Mouse (Mus musculus) myocyte (in vitro differentiated cells): ENCODE measurements around the gene Gm7257. TPM values are rescaled to one million over a fixed set of nuclear protein-coding genes. Genes with fewer than 3 reads are reported as not detected.

ENCODE experiments used
- H3K27me3 ChIP-seq: one replicate; pipeline ENCODE4 v1.6.1; 2011; ENCODE audit not compliant: control insufficient read depth, insufficient read depth, insufficient read length
- H3K36me3 ChIP-seq: one replicate; pipeline ENCODE4 v1.6.1; 2011; ENCODE audit not compliant: control insufficient read depth, insufficient read depth
- H3K4me2 ChIP-seq: one replicate; pipeline ENCODE4 v1.6.1; 2011; ENCODE audit warnings: low read depth, control low read depth
- H3K4me3 ChIP-seq: one replicate; pipeline ENCODE4 v1.5.1; 2011; ENCODE audit warnings: mild to moderate bottlenecking, control low read depth, moderate library complexity
- H3K79me2 ChIP-seq: one replicate; pipeline ENCODE4 v1.6.1; 2011; ENCODE audit not compliant: control insufficient read depth, insufficient read depth
- H3ac ChIP-seq: one replicate; pipeline ENCODE4 v1.6.1; 2011; ENCODE audit not compliant: control insufficient read depth, insufficient read length
- CEBPB ChIP-seq: IDR thresholded peaks from 2 replicates; pipeline ENCODE4 v1.6.1; 2011; ENCODE audit warnings: mild to moderate bottlenecking, moderate library complexity; ENCODE audit not compliant: poor library complexity, insufficient read depth, severe bottlenecking
- E2F4 ChIP-seq: IDR thresholded peaks from one replicate; pipeline ENCODE4 v1.6.1; 2011; ENCODE audit warnings: mild to moderate bottlenecking, control low read depth, moderate library complexity; ENCODE audit not compliant: insufficient read depth
- MAX ChIP-seq: IDR thresholded peaks from one replicate; pipeline ENCODE4 v1.6.1; 2011; ENCODE audit warnings: low read depth, mild to moderate bottlenecking, control low read depth
- MYOD1 ChIP-seq, 3 experiments: IDR thresholded peaks; one replicate each; pipeline ENCODE4 v1.6.1; 2011; ENCODE audit warnings: control low read depth in 2 of 3, low read depth in 2 of 3, mild to moderate bottlenecking in 2 of 3, moderate library complexity in 1 of 3; ENCODE audit not compliant: insufficient read length in 2 of 3, control insufficient read depth in 1 of 3
- MYOG ChIP-seq, 3 experiments: IDR thresholded peaks; one replicate each; pipeline ENCODE4 v1.6.1; 2011; ENCODE audit warnings: control low read depth in 2 of 3, low read depth in 2 of 3, mild to moderate bottlenecking in 2 of 3; ENCODE audit not compliant: insufficient read length in 2 of 3, control insufficient read depth in 1 of 3, insufficient read depth in 1 of 3
- POLR2A ChIP-seq: IDR thresholded peaks from one replicate; pipeline ENCODE4 v1.6.1; 2011; ENCODE audit warnings: low read depth, mild to moderate bottlenecking, control low read depth, moderate library complexity; ENCODE audit not compliant: insufficient read length
- POLR2AphosphoS2 ChIP-seq: IDR thresholded peaks from one replicate; pipeline ENCODE4 v1.6.1; 2011; ENCODE audit warnings: low read depth, control low read depth; ENCODE audit not compliant: insufficient read length
- REST ChIP-seq: IDR thresholded peaks from one replicate; pipeline ENCODE4 v1.6.1; 2011; ENCODE audit warnings: mild to moderate bottlenecking, control low read depth, moderate library complexity; ENCODE audit not compliant: insufficient read depth, insufficient read length
- SRF ChIP-seq: IDR thresholded peaks from one replicate; pipeline ENCODE4 v1.6.1; 2011; ENCODE audit warnings: low read depth; ENCODE audit not compliant: control insufficient read depth, insufficient read length
- TCF12 ChIP-seq: IDR thresholded peaks from one replicate; pipeline ENCODE4 v1.6.1; 2011; ENCODE audit warnings: mild to moderate bottlenecking, control low read depth; ENCODE audit not compliant: poor library complexity, insufficient read depth, severe bottlenecking
- TCF3 ChIP-seq: IDR thresholded peaks from one replicate; pipeline ENCODE4 v1.6.1; 2011; ENCODE audit warnings: low read depth, control low read depth; ENCODE audit not compliant: insufficient read length
- USF1 ChIP-seq: IDR thresholded peaks from one replicate; pipeline ENCODE4 v1.6.1; 2011; ENCODE audit warnings: low read depth, mild to moderate bottlenecking, control low read depth, moderate library complexity
- polyA plus RNA-seq: library from polyadenylated mRNA; unstranded; fragments of >200 nt; fragmentation: generic; extraction: Trizol; gene quantifications from one replicate; pipeline ENCODE4 v1.2.1, GENCODE M21; 2012; ENCODE audit warnings: missing spikeins

Gene Gm7257
- polyA plus RNA-seq = not detected

GRCm38 (mm10) chr9:36431584-36431983 lies at the start of gene Gm7257:
Gene Gm7257 (plus strand): TSS chr9:36431884.
- Histone ChIP-seq H3K27me3 (no peaks in the 10 kb centered on the region), H3ac (no peak within 1 kb of the TSS), H3K36me3 (no peaks in the 10 kb centered on the region), H3K4me3 (no peak within 1 kb of the TSS), H3K79me2 (no peaks in the 10 kb centered on the region), H3K4me2 (no peak within 1 kb of the TSS)
- TF ChIP-seq TCF3 = no peak
- TF ChIP-seq MAX = no peak
- no peak for TF ChIP-seq POLR2A
- TF ChIP-seq SRF = no peak
- TF ChIP-seq POLR2AphosphoS2 = no peak
- TF ChIP-seq USF1 = no peak
- TF ChIP-seq CEBPB = no peak
- TF ChIP-seq MYOD1 (IDR thresholded peaks at IDR 0.05; ENCODE audit: control insufficient read depth in 1 of 3, insufficient read length in 2 of 3, low read depth in 2 of 3) = no peak
- TF ChIP-seq TCF12 = no peak
- no peak for TF ChIP-seq E2F4
- TF ChIP-seq REST = no peak
- no peak for TF ChIP-seq MYOG (IDR thresholded peaks at IDR 0.05; ENCODE audit: control insufficient read depth in 1 of 3, insufficient read depth in 1 of 3, insufficient read length in 2 of 3, low read depth in 2 of 3)

GRCm38 (mm10) chr9:36402991-36403390 lies 28.7 kb upstream of the Gm7257 start:
- no peak overlapping the region for H3K4me3 ChIP-seq
- no peak overlapping the region for H3ac ChIP-seq
- H3K36me3 ChIP-seq = no peaks in the 10 kb centered on the region
- TF ChIP-seq SRF = no peak
- TF ChIP-seq TCF3 = no peak
- no peak for TF ChIP-seq MAX
- TF ChIP-seq TCF12 = no peak
- no peak for TF ChIP-seq E2F4
- TF ChIP-seq POLR2AphosphoS2 = no peak
- no peaks in the 10 kb centered on the region for H3K27me3 ChIP-seq
- no peaks in the 10 kb centered on the region for H3K79me2 ChIP-seq
- H3K4me2 ChIP-seq = no peak overlapping the region

- Histone ChIP-seq H3K79me2 (no peaks in the 10 kb centered on the region), H3K4me3 (no peak overlapping the region)
- TF ChIP-seq POLR2AphosphoS2 (no peak), TCF12 (no peak), TCF3 (no peak), MYOD1 (IDR thresholded peaks at IDR 0.05; ENCODE audit: control insufficient read depth in 1 of 3, insufficient read length in 2 of 3, low read depth in 2 of 3) (no peak), REST (no peak), USF1 (no peak), MAX (no peak), SRF (no peak), E2F4 (no peak), POLR2A (no peak), MYOG (IDR thresholded peaks at IDR 0.05; ENCODE audit: control insufficient read depth in 1 of 3, insufficient read depth in 1 of 3, insufficient read length in 2 of 3, low read depth in 2 of 3) (no peak), CEBPB (no peak)
Measured at GRCm38 (mm10) chr9:36435051-36435764, 3.5 kb downstream of the Gm7257 start.

GRCm38 (mm10) chr9:36475338-36475737 lies 43.7 kb downstream of the Gm7257 start, which contains the start of gene Gm9513:
Gene Gm9513 (plus strand): TSS chr9:36475638.
- H3K27me3 ChIP-seq = no peaks in the 10 kb centered on the region
- TF ChIP-seq SRF (no peak), E2F4 (no peak), MYOD1 (IDR thresholded peaks at IDR 0.05; ENCODE audit: control insufficient read depth in 1 of 3, insufficient read length in 2 of 3, low read depth in 2 of 3) (no peak), POLR2AphosphoS2 (no peak), MYOG (IDR thresholded peaks at IDR 0.05; ENCODE audit: control insufficient read depth in 1 of 3, insufficient read depth in 1 of 3, insufficient read length in 2 of 3, low read depth in 2 of 3) (no peak), USF1 (no peak), POLR2A (no peak), CEBPB (no peak), MAX (no peak), TCF3 (no peak), TCF12 (no peak), REST (no peak)
- H3K4me3 ChIP-seq = no peak within 1 kb of the TSS
- no peaks in the 10 kb centered on the region for H3K36me3 ChIP-seq
- H3ac ChIP-seq = no peak within 1 kb of the TSS
- no peak within 1 kb of the TSS for H3K4me2 ChIP-seq
- H3K79me2 ChIP-seq = no peaks in the 10 kb centered on the region

More at GRCm38 (mm10) chr9:36435051-36435764, 3.5 kb downstream of the Gm7257 start:
- Histone ChIP-seq H3K4me2 (no peak overlapping the region), H3ac (no peak overlapping the region), H3K36me3 (no peaks in the 10 kb centered on the region), H3K27me3 (no peaks in the 10 kb centered on the region)

Other genes with a start within 250 kb of the Gm7257 start
- not detected for gene Gm9513, start 43.8 kb downstream of the Gm7257 start, polyA plus RNA-seq
- gene Gm5615, start 110.1 kb downstream of the Gm7257 start, polyA plus RNA-seq = not detected
- not detected for gene Gm17689, start 150.8 kb downstream of the Gm7257 start, polyA plus RNA-seq
- not detected for gene A630095E13Rik, start 211.5 kb downstream of the Gm7257 start, polyA plus RNA-seq